Mouse (Mus musculus) C2C12 (cell line): ENCODE measurements at regions not wholly inside any gene's neighbourhood (a gene's known extent, or its start where the extent isn't known, plus 50 kb on each side); places are given as distances from the start of the nearest gene placed in this dataset.

Source experiments
- H3K27me3 ChIP-seq: one replicate; pipeline ENCODE4 v1.6.1; 2011; ENCODE audit not compliant: control insufficient read depth, insufficient read depth, insufficient read length
- H3K36me3 ChIP-seq: one replicate; pipeline ENCODE4 v1.6.1; 2011; ENCODE audit not compliant: control insufficient read depth, insufficient read depth
- H3K4me3 ChIP-seq: one replicate; pipeline ENCODE4 v1.5.1; 2011; ENCODE audit warnings: mild to moderate bottlenecking, control low read depth; ENCODE audit not compliant: poor library complexity, insufficient read depth, severe bottlenecking
- H3K79me2 ChIP-seq: one replicate; pipeline ENCODE4 v1.6.1; 2011; ENCODE audit not compliant: control insufficient read depth, insufficient read depth
- H3K79me3 ChIP-seq: one replicate; pipeline ENCODE4 v1.6.1; 2011; ENCODE audit warnings: low read depth, control low read depth
- H3ac ChIP-seq: one replicate; pipeline ENCODE3; 2011; ENCODE audit warnings: low read depth; ENCODE audit not compliant: control insufficient read depth, insufficient read length
- CEBPB ChIP-seq: IDR thresholded peaks from one replicate; pipeline ENCODE4 v1.6.1; 2011; ENCODE audit warnings: low read depth, mild to moderate bottlenecking, control low read depth, moderate library complexity
- CTCF ChIP-seq: IDR thresholded peaks from one replicate; pipeline ENCODE4 v1.5.1; 2011; ENCODE audit not compliant: control insufficient read depth, insufficient read depth, insufficient read length
- FOSL1 ChIP-seq: IDR thresholded peaks from one replicate; pipeline ENCODE4 v1.8.0; 2011; ENCODE audit warnings: mild to moderate bottlenecking, low read length; ENCODE audit not compliant: poor library complexity, insufficient read depth, severe bottlenecking
- MAX ChIP-seq: IDR thresholded peaks from one replicate; pipeline ENCODE4 v1.6.1; 2011; ENCODE audit warnings: mild to moderate bottlenecking, control low read depth
- MYOD1 ChIP-seq: IDR thresholded peaks from one replicate; pipeline ENCODE4 v1.6.1; 2011; ENCODE audit warnings: low read depth; ENCODE audit not compliant: control insufficient read depth, insufficient read length
- MYOG ChIP-seq: IDR thresholded peaks from one replicate; pipeline ENCODE4 v1.6.1; 2011; ENCODE audit not compliant: control insufficient read depth, insufficient read length; ENCODE audit errors: extremely low read depth
- USF1 ChIP-seq: IDR thresholded peaks from one replicate; pipeline ENCODE4 v1.6.1; 2011; ENCODE audit warnings: low read depth, mild to moderate bottlenecking, control low read depth, moderate library complexity

DNA sequence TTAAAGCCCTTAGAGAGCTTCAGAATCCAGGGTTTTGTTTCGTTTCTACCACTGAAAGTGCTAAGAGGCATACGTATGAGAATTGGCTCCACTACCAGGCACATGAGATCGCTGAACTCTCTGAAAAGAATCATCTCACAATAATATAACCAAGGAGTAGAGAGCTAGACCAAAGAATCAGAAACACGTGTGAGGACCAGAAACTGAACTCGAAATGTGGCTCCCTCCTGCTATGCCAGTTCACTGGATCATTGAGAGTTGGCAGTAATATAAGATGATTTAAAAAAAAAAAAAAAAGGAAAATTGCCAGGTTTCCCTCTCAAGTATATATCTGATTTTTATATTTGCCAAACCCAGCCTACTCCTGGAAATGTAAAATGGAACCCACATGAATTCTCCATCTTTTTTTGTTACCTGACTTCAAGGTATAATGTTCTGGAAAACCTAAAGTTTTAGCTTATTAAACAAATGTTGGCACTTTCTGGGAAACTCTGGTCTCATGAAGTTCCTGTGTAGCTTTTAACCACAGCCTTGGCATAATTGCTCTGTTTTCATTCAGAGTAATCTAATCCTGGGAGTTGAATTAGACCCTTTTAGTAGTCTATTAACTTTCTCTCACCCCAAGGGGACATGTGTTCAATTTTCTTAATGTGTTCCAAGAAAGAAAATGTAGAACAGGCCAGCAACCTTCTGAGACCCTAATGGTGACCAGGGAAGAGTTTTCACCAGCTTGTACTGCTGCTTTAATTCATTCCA is 58.7 kb upstream of the Mme start:
- H3K4me3 ChIP-seq: no peak overlapping the region
- TF ChIP-seq USF1 (no peak), MYOD1 (no peak), FOSL1 (no peak), CTCF (no peak)
- no peaks in the 10 kb centered on the region for H3K79me2 ChIP-seq

DNA sequence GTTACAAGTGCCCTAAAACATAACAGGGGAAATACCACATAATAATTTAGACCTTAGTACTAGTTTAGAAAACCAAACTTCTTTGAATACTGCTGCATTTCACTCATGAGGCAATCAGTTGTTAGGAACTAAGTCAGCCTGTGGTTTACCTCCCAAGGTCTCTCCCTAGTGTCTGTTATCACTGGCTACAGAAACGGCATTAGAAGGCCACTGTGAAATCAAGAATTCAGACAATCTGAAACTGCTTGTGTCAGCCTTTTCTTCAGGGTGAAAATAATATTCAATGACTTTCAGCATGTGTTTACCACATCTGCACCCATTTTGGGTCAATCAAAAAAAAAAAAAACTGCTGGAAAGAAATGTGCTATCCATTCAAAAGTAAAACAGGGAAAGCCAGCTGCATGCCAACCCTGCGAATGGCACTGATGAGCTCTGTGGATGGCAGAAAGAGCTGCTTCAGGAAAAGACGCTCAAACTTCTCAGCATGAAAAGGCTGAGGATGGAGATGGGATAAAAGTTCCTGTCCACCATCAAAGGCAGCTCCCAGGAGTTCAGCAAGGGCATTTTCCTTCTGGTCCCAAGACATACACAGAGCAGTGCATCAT is 53.4 kb upstream of the Mme start:
- H3K79me3 ChIP-seq: no peaks in the 10 kb centered on the region

More for the DNA sequence above, 58.7 kb upstream of the Mme start:
- H3K27me3 ChIP-seq: no peaks in the 10 kb centered on the region
- no peak overlapping the region for H3ac ChIP-seq
- no peaks in the 10 kb centered on the region for H3K36me3 ChIP-seq
- no peaks in the 10 kb centered on the region for H3K79me3 ChIP-seq

More for the DNA sequence above, 53.4 kb upstream of the Mme start:
- H3K79me2 ChIP-seq: no peaks in the 10 kb centered on the region
- no peak overlapping the region for H3K4me3 ChIP-seq
- H3K36me3 ChIP-seq: no peaks in the 10 kb centered on the region
- no peaks in the 10 kb centered on the region for H3K27me3 ChIP-seq
- H3ac ChIP-seq: no peak overlapping the region
- TF ChIP-seq FOSL1: no peak
- TF ChIP-seq MYOG: no peak
- TF ChIP-seq CTCF: no peak
- TF ChIP-seq USF1: no peak
- no peak for TF ChIP-seq MAX
- TF ChIP-seq CEBPB: no peak
- no peak for TF ChIP-seq MYOD1
